Mouse (Mus musculus): Measurements from ENCODE around the gene Hormad2.

Gene Hormad2

GRCm38 (mm10) chr11:4296610-4297275 lies 144.2 kb downstream of the Hormad2 start:
- Histone ChIP-seq H3K36me3 (ENCODE audit: control insufficient read depth, insufficient read depth, low read length, poor library complexity, severe bottlenecking) (no peaks in the 10 kb centered on the region), H3K27me3 (ENCODE audit: control insufficient read depth, insufficient read depth, low read length, poor library complexity, severe bottlenecking) (no peaks in the 10 kb centered on the region)
- no peak for DNase-seq (ENCODE audit: low read depth, low spot score)

Measured in splenic B cell, adult 2 months (primary cell).